Mouse (Mus musculus) kidney, postnatal 4 days (tissue): ENCODE data around the gene Ctr9.

Experiments
- DNase-seq, 2 experiments: peaks; one replicate each; pipeline ENCODE4 v3.0.0; 2021; ENCODE audit warnings: mixed read lengths in 2 of 2

The Ctr9 gene

GRCm38 (mm10) chr7:111028281-111029045 lies at the start of gene Ctr9:
Ctr9 (plus strand) TSS chr7:111028951.
- DNase-seq, result peak; percentile 96 to 98

DNA sequence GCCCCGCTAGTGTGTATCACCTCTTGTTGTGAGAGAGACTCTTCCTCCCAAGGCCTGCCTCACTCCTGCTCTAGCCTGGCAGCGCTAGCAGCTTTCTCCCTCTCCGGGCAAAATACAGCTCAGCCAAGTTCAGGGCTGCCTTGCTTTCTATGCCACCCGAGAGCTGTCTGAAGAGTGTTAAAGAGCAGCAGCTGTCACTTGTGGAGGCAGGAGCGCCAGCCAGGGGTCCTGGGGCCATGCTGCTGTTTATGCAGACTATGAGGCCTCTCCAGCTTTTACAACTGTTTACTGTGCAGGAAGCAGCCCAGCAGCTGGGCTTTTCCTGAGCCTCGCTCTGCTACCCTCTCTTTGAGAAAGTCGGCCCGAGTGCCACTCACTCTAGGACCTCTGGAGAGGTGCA lies 47.7 kb upstream of the Ctr9 start:
- DNase-seq, result peak; percentile 29 to 53

DNA sequence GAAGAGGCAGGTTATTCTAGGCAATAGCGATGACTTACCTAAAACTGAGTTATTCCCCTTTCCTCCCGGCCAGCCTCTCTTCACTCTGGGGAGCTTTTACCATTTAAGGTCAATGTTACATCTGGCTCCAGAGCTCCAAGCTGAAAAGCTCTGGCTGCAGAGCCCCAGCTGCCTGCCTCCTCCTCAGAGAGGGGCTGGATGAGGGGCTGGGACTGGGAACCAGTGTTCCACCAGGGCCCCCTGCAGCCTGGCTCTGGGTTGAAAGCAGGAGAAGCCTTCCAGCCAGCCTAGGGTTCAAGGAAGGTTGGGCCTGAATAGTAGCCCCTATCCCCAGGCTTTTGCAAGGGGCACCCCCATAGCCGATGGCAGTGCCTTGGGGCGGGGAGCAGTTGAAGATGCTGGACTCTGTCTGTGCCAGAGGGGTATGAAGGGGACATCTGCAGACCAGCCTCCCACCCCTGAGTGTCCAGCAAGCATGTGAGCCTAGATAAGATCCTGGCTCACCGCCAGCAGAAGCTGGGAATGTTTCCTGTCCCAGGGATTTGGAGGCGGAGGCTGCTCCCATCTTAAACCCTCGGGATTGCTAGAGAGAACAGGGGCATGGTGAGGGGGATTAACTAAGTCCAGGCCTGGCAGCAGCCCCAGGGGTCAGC lies 46.6 kb upstream of the Ctr9 start, which contains the start of gene Mrvi1:
Mrvi1 (minus strand) TSS at position 409 of the 653 bp plus-strand sequence.
- DNase-seq, result peak; percentile 84 to 88

- DNase-seq, result peak; percentile 76 to 83
Observed at GRCm38 (mm10) chr7:110982764-110983163, 46.0 kb upstream of the Ctr9 start.

- DNase-seq, result peak; percentile 33 to 55
Observed at GRCm38 (mm10) chr7:110983621-110984020, 45.1 kb upstream of the Ctr9 start.

- peak; percentile 44 to 54 for DNase-seq
Observed at GRCm38 (mm10) chr7:110985581-110986265, 43.0 kb upstream of the Ctr9 start.

GRCm38 (mm10) chr7:110988081-110988480 lies 40.7 kb upstream of the Ctr9 start:
- DNase-seq, result no peak

GRCm38 (mm10) chr7:110989286-110989879 lies 39.4 kb upstream of the Ctr9 start:
- DNase-seq, result peak; percentile 39 to 53

DNA sequence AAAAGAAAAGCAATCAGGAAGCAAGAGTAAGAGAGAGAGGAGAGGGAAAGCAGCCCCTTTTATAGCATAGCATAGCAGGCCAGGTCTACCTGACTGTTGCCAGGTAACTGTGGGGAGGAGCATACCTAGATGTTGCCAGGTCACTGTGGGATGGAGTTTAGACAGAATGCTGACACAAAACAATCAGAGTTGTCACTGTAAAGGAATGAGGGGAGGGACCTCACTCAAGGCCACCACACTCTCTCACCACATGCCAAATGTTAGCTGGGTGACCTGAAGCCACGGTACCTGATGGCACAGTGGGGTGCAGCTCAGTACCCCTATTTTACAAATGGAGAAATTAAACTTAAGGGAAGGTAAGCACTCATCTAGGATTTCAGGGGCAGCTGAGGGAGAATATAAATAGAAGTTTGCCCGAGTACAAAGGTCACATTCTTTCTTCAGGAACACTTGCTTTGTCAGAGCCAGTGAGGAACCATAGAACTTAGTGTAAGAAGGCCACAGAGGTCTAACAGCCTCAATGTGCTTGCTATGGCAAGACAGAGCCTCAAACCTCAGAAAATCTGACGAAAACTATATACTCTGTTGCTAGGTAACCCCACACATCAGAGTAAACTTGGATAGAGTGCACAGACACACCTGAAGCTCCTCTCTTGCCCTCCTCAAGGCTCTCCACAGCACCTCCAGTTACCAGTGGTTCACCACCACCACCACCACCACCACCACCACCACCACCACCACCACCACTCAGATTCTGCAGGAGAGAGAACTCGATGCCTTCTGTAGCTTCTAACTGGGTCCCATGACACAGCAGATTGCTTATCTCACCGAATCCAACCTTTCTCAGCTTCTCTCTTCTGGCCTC lies 38.2 kb upstream of the Ctr9 start:
- no peak for DNase-seq

DNA sequence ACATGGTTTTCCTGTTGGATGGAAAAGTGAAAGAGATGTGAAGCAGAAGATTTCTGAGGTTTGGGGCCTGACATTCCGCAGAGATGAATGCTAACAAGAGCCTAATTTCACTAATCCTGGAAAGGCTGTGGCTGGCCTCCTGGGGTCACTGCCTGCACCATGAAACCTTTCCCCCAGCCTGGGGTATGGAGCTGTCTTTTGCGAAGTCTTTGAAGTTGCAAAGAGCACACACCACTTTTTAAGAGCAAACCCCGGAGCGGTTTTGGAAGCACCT lies 37.6 kb upstream of the Ctr9 start:
- DNase-seq, result no peak

DNA sequence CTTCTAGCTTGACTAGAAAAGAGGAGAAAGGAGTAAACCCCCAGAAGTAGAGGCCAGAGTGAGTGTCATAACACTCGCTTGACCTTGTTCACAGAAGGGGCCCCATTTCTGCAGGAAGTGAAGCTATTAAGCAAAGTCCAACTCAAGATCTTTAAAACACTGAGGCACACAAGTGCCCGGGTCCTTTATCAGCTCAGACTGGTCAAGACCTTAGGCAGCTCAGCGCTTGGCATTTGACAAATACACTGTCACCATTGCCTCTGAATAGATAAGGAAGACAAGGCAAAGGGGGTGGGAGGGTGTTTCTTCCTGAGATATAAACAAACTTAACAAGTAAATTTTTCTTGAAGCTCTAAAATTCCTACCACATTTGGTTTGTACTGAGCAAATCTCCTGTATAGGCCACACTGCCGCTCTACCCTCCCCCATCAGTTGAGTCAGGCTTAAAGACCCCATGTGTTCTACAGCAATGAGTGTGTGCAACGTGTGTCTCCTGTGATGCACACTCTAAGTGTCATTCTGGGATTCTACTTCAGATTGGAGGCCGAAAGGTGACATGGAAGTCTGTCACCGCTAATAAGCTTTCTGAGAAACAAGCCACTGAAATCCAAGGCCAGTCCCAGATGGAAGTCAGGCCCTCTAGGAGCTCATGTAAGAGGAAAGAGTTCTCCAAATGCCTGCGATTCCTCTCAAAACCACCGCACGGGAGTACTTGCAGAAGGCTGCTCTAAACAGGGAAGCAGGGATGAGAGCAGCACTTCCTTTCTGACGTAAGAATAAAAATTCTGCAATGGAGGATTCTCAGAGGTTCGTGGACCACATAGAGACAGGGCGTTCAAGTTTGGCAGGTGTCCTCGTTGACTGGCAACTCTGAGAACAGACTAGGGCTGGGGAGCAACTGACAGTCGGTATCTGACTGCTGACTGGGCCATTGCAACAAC lies 29.6 kb upstream of the Ctr9 start:
- DNase-seq, result no peak

GRCm38 (mm10) chr7:111004136-111004840 lies 24.5 kb upstream of the Ctr9 start:
- DNase-seq, result no peak

- no peak for DNase-seq
Observed at GRCm38 (mm10) chr7:111014039-111014605, 14.6 kb upstream of the Ctr9 start.

DNA sequence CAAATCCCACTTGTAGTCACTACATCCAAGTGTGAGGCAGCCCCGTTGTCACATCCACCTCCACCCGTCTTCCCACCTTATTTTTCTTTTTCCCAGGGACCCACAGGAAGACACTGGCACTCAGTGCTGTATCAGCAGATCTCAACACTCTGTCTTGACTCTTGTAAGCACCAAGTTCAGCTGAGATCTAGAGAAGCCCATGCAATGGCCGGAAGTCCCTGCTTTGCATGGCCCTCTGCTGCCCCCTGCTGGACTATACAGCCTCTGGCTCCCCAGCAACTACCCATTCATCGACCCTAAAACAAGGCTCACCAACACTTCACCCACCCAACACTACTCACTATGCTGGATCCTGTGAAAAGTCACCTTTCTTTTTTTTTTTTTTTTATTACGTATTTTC lies 13.9 kb upstream of the Ctr9 start:
- DNase-seq, result peak; percentile 95 to 96

DNA sequence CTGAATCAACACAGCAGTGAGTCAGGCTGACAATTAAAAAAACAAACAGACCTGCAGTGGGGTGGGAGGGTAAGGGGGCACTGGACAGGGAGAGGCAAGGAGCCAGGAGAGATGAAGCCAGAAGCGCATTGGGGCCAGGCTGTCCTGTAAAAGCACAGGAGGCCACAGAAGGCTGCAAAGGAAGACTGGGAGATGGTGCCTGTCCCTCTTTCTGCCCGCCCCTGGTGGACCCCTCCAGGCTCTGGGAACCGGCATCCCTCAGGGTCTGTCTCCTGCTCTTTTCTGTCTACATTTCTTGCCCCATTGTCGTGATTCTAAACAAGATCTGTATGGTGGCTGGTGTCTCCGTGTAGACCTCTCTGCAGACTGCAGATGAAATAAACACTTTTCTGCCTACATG lies 13.0 kb upstream of the Ctr9 start:
- no peak for DNase-seq

DNA sequence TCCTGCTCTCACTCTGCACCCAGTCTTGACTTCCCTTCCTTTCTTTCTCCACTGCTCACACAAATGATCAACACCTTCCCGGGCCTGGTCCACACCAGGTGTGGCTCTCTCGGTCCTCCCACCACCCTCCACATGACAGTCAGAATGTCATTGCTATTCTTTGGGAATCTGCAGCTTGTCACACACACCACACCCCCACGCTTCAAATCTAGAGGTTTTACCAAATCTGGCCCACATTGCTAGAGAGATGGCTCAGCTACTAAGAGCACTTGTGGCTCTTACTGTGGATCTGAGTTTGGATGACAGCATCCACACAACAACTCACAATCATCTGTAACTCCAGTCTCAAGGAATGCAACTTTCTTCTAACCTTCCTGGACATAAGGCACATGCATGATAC lies 11.8 kb upstream of the Ctr9 start:
- no peak for DNase-seq

DNA sequence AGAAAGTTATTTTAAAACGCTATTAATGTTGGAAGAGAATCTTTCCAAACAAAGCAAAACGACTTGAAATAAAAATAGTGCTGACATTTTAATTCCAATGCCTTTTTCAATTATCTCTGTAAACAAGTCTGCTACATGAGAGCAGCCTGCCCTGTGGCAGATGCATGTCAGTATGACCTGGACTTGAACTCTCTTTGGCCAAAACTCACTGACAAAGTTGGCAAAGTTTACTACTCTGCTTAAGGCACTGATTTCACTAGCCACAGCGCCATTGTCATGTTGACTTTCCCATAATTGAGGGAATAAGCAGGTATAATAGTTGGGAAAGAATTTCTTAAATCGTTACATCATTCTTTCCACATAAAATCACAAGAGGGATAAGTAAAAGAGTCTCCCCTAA lies 7.9 kb upstream of the Ctr9 start:
- no peak for DNase-seq

GRCm38 (mm10) chr7:111024068-111024594 lies 4.6 kb upstream of the Ctr9 start:
- DNase-seq, result peak; percentile 19 to 32

- no peak for DNase-seq
Observed at GRCm38 (mm10) chr7:111024912-111025311, 3.8 kb upstream of the Ctr9 start.

DNA sequence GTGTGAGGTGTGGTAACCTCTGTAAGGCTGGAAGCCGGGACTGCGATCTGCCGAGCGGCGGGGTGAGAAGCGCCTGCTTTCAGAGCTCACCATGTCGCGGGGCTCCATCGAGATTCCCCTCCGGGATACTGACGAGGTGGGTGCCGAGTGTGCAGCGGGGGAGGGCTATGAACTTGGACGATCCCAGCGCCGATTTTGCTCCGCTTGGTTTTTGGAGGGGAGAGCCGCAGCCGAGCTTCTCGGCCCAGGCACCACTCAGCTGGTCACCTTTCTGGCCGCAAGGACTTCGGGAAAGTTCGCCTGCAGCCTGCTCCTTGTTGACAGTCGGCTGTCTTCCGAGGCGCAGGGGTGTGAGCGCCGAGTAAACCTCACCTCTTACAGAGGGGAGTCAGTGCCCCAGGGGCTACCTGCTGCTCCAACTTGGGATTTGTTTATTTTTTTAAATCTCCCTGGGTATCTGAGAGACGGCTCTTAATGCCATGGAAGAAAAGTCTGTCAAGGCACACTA lies 349 bp downstream of the Ctr9 start:
- no peak for DNase-seq
